Mouse (Mus musculus): ENCODE results near the gene Suds3.

- no peak for TF ChIP-seq MAFK (IDR thresholded peaks at IDR 0.05; ENCODE audit: insufficient read depth, low read depth, low read length)
- TF ChIP-seq ZNF384 (IDR thresholded peaks at IDR 0.05; ENCODE audit: low read depth, low read length) = peak; percentile 98
- TF ChIP-seq ZC3H11A (IDR thresholded peaks at IDR 0.05; ENCODE audit: borderline replicate concordance, low read depth, low read length) = no peak
- TF ChIP-seq CHD2 (IDR thresholded peaks at IDR 0.05; ENCODE audit: low read depth, low read length) = no peak
- TF ChIP-seq HCFC1 (IDR thresholded peaks at IDR 0.05; ENCODE audit: borderline replicate concordance, insufficient read depth, low read length) = no peak
These were observed 19.2 kb downstream of the Suds3 start for GRCm38 (mm10) chr5:117096716-117097115.
